Mouse (Mus musculus): Measurements from ENCODE around the gene Ak7. TPM values are rescaled to one million over a fixed set of nuclear protein-coding genes. Genes with fewer than 3 reads are reported as not detected.

Gene Ak7
- under 1 TPM; 0.26 to 0.44 TPM for total RNA-seq (2021)
- long read RNA-seq, experiment 1: 0 reads
- long read RNA-seq, experiment 2: 0 reads

GRCm38 (mm10) chr12:105705799-105706487, at the start of gene Ak7:
TSS of gene Ak7 (plus strand) at chr12:105705976.
- intact Hi-C loops (cut with DNase I): no loop called here
- DNase-seq (ENCODE audit: low spot score in 2 of 2): peak in 1 of 2 experiments; percentile 22

- intact Hi-C loops (cut with DNase I): no loop called here
- no peak for DNase-seq (ENCODE audit: low spot score in 2 of 2)
Measured at GRCm38 (mm10) chr12:105676274-105676673, 29.5 kb upstream of the Ak7 start.

GRCm38 (mm10) chr12:105678211-105678610, 27.6 kb upstream of the Ak7 start:
- intact Hi-C loops (cut with DNase I): no loop called here
- DNase-seq (ENCODE audit: low spot score in 2 of 2): no peak

GRCm38 (mm10) chr12:105678762-105679161, 27.0 kb upstream of the Ak7 start:
- no peak for DNase-seq (ENCODE audit: low spot score in 2 of 2)
- intact Hi-C loops (cut with DNase I): no loop called here

- intact Hi-C loops (cut with DNase I): loop anchor here (5.0 kb wide), 1 partner anchor 38 kb away; no protein-coding TSS in a partner anchor
- peak; percentile 25 to 56 for DNase-seq (ENCODE audit: low spot score in 2 of 2)
Measured at GRCm38 (mm10) chr12:105683933-105684901, 21.6 kb upstream of the Ak7 start, which contains the start of gene Gskip. TSS of gene Gskip (plus strand) at chr12:105684829.

GRCm38 (mm10) chr12:105685001-105685691, 20.6 kb upstream of the Ak7 start, which contains the start of gene Atg2b:
TSS of gene Atg2b (minus strand) at chr12:105685211.
- peak; percentile 97 for DNase-seq (ENCODE audit: low spot score in 2 of 2)
- intact Hi-C loops (cut with DNase I): no loop called here

GRCm38 (mm10) chr12:105686791-105687190, 19.0 kb upstream of the Ak7 start:
- intact Hi-C loops (cut with DNase I): no loop called here
- no peak for DNase-seq (ENCODE audit: low spot score in 2 of 2)

GRCm38 (mm10) chr12:105687416-105687815, 18.4 kb upstream of the Ak7 start:
- intact Hi-C loops (cut with DNase I): no loop called here
- no peak for DNase-seq (ENCODE audit: low spot score in 2 of 2)

GRCm38 (mm10) chr12:105688546-105688945, 17.2 kb upstream of the Ak7 start:
- no peak for DNase-seq (ENCODE audit: low spot score in 2 of 2)
- intact Hi-C loops (cut with DNase I): no loop called here

- DNase-seq (ENCODE audit: low spot score in 2 of 2): no peak
- intact Hi-C loops (cut with DNase I): no loop called here
Measured at GRCm38 (mm10) chr12:105689435-105689834, 16.3 kb upstream of the Ak7 start.

- no peak for DNase-seq (ENCODE audit: low spot score in 2 of 2)
- intact Hi-C loops (cut with DNase I): no loop called here
Measured at GRCm38 (mm10) chr12:105694021-105694420, 11.8 kb upstream of the Ak7 start.

GRCm38 (mm10) chr12:105695848-105696247, 9.9 kb upstream of the Ak7 start:
- DNase-seq (ENCODE audit: low spot score in 2 of 2): no peak
- intact Hi-C loops (cut with DNase I): no loop called here

GRCm38 (mm10) chr12:105697104-105697780, 8.5 kb upstream of the Ak7 start:
- intact Hi-C loops (cut with DNase I): no loop called here

GRCm38 (mm10) chr12:105700433-105700832, 5.3 kb upstream of the Ak7 start:
- intact Hi-C loops (cut with DNase I): no loop called here
- DNase-seq (ENCODE audit: low spot score in 2 of 2): no peak

More at GRCm38 (mm10) chr12:105697104-105697780, 8.5 kb upstream of the Ak7 start:
- no peak for DNase-seq (ENCODE audit: low spot score in 2 of 2)

- DNase-seq (ENCODE audit: low spot score in 2 of 2): peak; percentile 54 to 60
- intact Hi-C loops (cut with DNase I): no loop called here
Measured at GRCm38 (mm10) chr12:105718616-105719015, 12.8 kb downstream of the Ak7 start.

- DNase-seq (ENCODE audit: low spot score in 2 of 2): no peak
- intact Hi-C loops (cut with DNase I): loop anchor here (5.0 to 10.0 kb wide), 3 partner anchors 38 to 285 kb away; partner anchors contain the start of gene Gskip
Measured at GRCm38 (mm10) chr12:105720196-105720595, 14.4 kb downstream of the Ak7 start.

GRCm38 (mm10) chr12:105721452-105722132, 15.8 kb downstream of the Ak7 start:
- intact Hi-C loops (cut with DNase I): loop anchor here (5.0 to 10.0 kb wide), 3 partner anchors 39 to 287 kb away; partner anchors contain the start of gene Gskip
- no peak for DNase-seq (ENCODE audit: low spot score in 2 of 2)

- intact Hi-C loops (cut with DNase I): loop anchor here (5.0 to 10.0 kb wide), 3 partner anchors 40 to 288 kb away; partner anchors contain the start of gene Gskip
- DNase-seq (ENCODE audit: low spot score in 2 of 2): peak; percentile 64 to 67
Measured at GRCm38 (mm10) chr12:105722657-105723056, 16.9 kb downstream of the Ak7 start.

All from left cerebral cortex, postnatal 14 days (tissue).